Comparison of ENCODE assay signal across 12 mouse cellular contexts in the genomic region with DNA sequence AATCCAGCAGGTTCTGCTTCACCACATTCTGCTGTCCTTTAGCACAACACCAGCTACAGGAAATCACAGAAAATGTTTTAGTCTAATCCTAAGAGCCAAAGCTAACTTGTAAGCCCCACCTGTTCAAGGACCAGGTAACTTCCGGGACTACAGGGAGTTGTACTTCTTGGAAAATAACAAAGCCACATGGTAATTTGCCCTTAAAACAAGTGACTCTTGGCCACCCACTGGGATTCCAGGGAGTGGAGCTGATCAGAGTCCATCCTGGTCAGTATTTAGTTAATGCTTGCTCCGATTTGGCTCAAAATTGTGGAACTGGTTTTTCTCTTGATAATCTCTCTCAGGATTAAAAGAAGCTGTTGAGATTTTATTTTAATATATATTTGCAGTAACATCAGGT.
"Had no signal": no experiment of that assay in that cellular context is flagged by ENCODE, and none has a peak within 500 bp of the region (broad histone marks: within the 10 kb centered on the region; RNA-seq: fewer than 3 reads in every experiment).

No protein-coding gene starts in this region.

- H3K27ac ChIP-seq: intestine, embryonic 15.5 days; limb, embryonic 13.5 days; liver, embryonic 14.5 days; midbrain, embryonic 12.5 days; neural tube, embryonic 13.5 days had no signal

- H3K4me3 ChIP-seq: intestine, embryonic 15.5 days; limb, embryonic 13.5 days; midbrain, embryonic 12.5 days; neural tube, embryonic 13.5 days had no signal

- DNase-seq: left cerebral cortex, postnatal 4 days; lung, adult 18-20 months; retina, postnatal 1 day; right cerebral cortex, postnatal 4 days; spleen, adult 18-20 months; thymus, adult 2 months; thymus, postnatal 25 days had no signal

- H3K27me3 ChIP-seq: intestine, embryonic 15.5 days; limb, embryonic 13.5 days; midbrain, embryonic 12.5 days; neural tube, embryonic 13.5 days had no signal

- H3K36me3 ChIP-seq: intestine, embryonic 15.5 days; limb, embryonic 13.5 days; neural tube, embryonic 13.5 days had no signal

- H3K4me1 ChIP-seq: intestine, embryonic 15.5 days; limb, embryonic 13.5 days had no signal
